Mouse (Mus musculus) forebrain, postnatal 0 days (tissue): ENCODE measurements around the gene Rnaseh2c. TPM values are rescaled to one million over a fixed set of nuclear protein-coding genes. Genes with fewer than 3 reads are reported as not detected.
A peak's percentile ranks its signal among the peaks of the same experiment; 100 is the strongest.

ENCODE experiments used
- ATAC-seq: fragments of 200-750 bp; cut with Nextera tagmentation; 2 replicates; pipeline ENCODE4 v1.8.0; 2017; ENCODE audit warnings: mild to moderate bottlenecking, moderate library complexity
- DNase-seq: peaks from one replicate; pipeline ENCODE4 v3.0.0-alpha.2; 2015
- H3K27ac ChIP-seq: fragments of 300-500 bp; sonication (generic); 2 replicates; pipeline ENCODE4 v1.5.1; 2014; ENCODE audit warnings: low read depth, mild to moderate bottlenecking, antibody characterized with exemption, low read length, moderate library complexity, mixed read lengths
- H3K27me3 ChIP-seq: fragments of 300-500 bp; sonication (generic); 2 replicates; pipeline ENCODE4 v1.6.1; 2014; ENCODE audit warnings: mild to moderate bottlenecking, low read length, mixed read lengths; ENCODE audit not compliant: insufficient read depth
- H3K36me3 ChIP-seq: fragments of 300-500 bp; sonication (generic); 2 replicates; pipeline ENCODE4 v1.6.1; 2014; ENCODE audit warnings: mild to moderate bottlenecking, moderate library complexity; ENCODE audit not compliant: insufficient read depth
- H3K4me1 ChIP-seq: fragments of 300-500 bp; sonication (generic); 2 replicates; pipeline ENCODE4 v1.6.1; 2014; ENCODE audit warnings: antibody characterized with exemption; ENCODE audit not compliant: insufficient read depth
- H3K4me2 ChIP-seq: fragments of 300-500 bp; sonication (generic); 2 replicates; pipeline ENCODE4 v1.6.1; 2014; ENCODE audit warnings: low read depth, mild to moderate bottlenecking, moderate library complexity
- H3K4me3 ChIP-seq: fragments of 300-500 bp; sonication (generic); 2 replicates; pipeline ENCODE4 v1.5.1; 2014; ENCODE audit warnings: low read depth, low read length, mixed read lengths
- H3K9ac ChIP-seq: fragments of 300-500 bp; sonication (generic); 2 replicates; pipeline ENCODE4 v1.6.1; 2014; ENCODE audit warnings: mild to moderate bottlenecking
- H3K9me3 ChIP-seq: fragments of 300-500 bp; sonication (generic); 2 replicates; pipeline ENCODE4 v1.6.1; 2016; ENCODE audit warnings: low read length
- CTCF ChIP-seq: sonication (generic); IDR thresholded peaks from 2 replicates; pipeline ENCODE4 v1.5.1; 2016; ENCODE audit warnings: antibody characterized with exemption, control low read depth, low read depth
- WGBS: fragments of 180-500 bp; shearing (Covaris S2); extraction: QIAGEN DNeasy Blood & Tissue Kit; methylation state at CpG from one replicate; pipeline ENCODE4 v1.1.7; 2014; 5-methylcytosine and 5-hydroxymethylcytosine counted together
- polyA plus RNA-seq: library from polyadenylated mRNA; unstranded; fragments of >200 nt; fragmentation: Nextera tagmentation; extraction: Ambion mirVana; gene quantifications from 2 replicates; pipeline ENCODE4 v1.2.1, GENCODE M21; 2015
- total RNA-seq: library from RNA; depleted of rRNA; stranded (reverse); fragments of >200 nt; gene quantifications from 2 replicates; pipeline ENCODE4 v1.2.3, GENCODE M21; 2014; rRNA removed

Gene Rnaseh2c
- total and polyA plus RNA-seq, 2 experiments from 2014 or later, result 34.1 to 49.8 TPM

DNA sequence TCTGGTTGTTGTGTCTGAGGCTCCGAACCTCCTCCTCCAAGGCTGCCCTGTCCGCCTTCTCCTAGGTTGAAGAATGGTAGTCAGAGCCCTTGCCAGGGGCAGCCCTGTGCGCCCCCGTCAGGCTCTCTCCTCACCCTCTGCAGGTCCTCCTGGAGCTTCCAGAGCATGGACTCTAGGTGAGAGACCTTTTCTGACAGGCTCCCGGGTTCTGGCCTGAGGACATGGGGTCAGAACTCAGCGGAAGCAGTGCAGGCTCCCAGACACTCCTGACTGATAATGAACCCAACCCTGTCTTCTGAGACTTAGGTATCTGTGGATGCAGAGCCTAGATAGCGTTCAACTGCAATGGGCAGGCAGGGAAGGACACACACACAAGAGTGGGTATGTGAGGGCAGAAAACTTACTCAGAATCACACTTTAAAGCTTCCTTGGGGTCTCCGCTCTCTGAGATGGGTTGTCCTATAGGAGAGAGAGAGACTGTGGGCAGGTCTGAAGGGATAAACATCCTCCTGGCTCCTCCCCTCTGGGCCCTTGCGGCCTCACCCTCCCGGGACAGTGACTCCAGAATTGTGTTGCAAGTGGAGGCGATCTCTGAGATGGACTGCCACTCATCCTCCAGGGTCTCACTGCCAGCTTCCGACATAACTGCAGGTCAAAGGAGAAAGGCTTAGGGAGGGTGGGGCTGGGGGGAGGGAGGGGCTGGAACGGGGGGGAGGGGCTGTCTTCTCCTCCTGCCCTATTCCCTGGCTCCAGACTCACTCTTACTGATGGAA is 50.0 kb downstream of the Rnaseh2c start:
- H3K36me3 ChIP-seq, result peaks cover 20% of the 10 kb centered on the region
- 64% methylated on average over 13 of the region's 13 CpGs for WGBS
- H3K4me3 ChIP-seq, result no peak overlapping the region
- no peak for TF ChIP-seq CTCF
- no peak overlapping the region for H3K4me2 ChIP-seq
- H3K27ac ChIP-seq, result no peak overlapping the region
- H3K9me3 ChIP-seq, result no peaks in the 10 kb centered on the region
- DNase-seq, result no peak
- no peak overlapping the region for H3K9ac ChIP-seq
- peaks cover 14% of the 10 kb centered on the region; the same call in 1 of the 2 replicates for H3K4me1 ChIP-seq
- no peak for ATAC-seq
- peaks cover 4% of the 10 kb centered on the region for H3K27me3 ChIP-seq

DNA sequence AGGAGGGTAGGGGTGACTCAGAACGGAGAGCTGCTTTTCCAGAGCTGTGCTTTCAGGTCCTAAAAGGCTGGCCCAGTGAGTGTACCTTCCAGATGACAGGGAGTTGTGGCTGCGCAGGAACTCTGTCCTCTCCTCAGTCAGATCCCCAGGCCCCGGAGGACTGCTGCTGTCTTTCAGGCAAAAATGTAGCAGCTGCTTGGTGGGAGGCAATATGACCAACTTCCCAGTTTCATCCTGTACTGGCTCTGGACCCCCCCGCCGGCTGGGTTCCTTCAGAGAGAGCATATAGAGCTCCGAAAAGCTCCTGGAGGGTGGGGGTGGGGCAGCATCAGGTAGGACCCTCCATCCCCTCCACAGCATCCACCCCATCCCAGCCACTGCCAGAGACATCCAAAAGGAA is 50.9 kb downstream of the Rnaseh2c start:
- H3K36me3 ChIP-seq, result peaks cover 11% of the 10 kb centered on the region
- peaks cover 4% of the 10 kb centered on the region for H3K27me3 ChIP-seq
- no peak for TF ChIP-seq CTCF
- H3K9ac ChIP-seq, result no peak overlapping the region
- H3K9me3 ChIP-seq, result no peaks in the 10 kb centered on the region
- DNase-seq, result no peak
- H3K4me3 ChIP-seq, result no peak overlapping the region
- no peak overlapping the region for H3K4me2 ChIP-seq
- no peak for ATAC-seq
- H3K4me1 ChIP-seq, result peaks cover 14% of the 10 kb centered on the region; the same call in 1 of the 2 replicates
- WGBS, result 76% methylated on average over 6 of the region's 6 CpGs
- no peak overlapping the region for H3K27ac ChIP-seq

DNA sequence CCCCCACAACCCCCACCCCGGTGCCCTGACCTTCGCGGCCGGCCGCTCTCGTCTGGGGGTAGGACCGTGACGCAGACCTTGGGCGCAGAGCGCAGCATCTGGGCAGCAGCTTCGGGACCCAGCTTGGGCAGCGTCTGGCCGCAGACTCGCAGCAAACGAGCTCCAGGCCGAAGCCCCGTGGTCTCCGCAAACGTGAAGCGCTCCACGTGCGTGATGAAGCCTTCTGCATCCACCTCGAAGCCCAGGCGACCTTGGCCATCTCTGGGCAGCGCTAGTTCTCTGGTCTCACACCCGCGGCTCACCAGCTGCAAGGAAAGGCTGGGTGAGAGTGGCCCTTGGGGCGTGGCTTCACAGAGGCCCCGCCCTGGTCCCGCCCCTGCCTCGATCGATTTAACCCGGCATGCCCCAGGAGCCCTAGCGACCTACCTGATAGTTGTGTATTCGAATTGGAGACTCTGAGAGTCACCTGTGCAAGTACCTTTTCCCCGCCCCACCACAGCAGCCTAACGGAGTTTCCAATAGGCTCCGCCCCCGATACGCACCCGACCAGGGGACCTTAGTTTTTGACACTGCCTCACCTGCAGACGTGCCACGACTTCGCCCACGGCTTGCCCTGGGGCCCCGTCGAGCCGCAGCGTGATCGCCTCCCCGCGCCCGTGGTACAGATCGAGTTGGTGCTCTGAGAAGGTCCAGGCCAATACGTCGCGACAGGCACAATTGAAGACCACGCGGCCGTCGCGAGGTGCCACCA is 52.5 kb downstream of the Rnaseh2c start:
- WGBS, result 6% methylated on average over 62 of the region's 62 CpGs
- peak overlapping the region; percentile 44 for H3K4me3 ChIP-seq
- peaks cover 4% of the 10 kb centered on the region for H3K27me3 ChIP-seq
- H3K4me2 ChIP-seq, result peak overlapping the region; percentile 70
- H3K4me1 ChIP-seq, result peaks cover 4% of the 10 kb centered on the region; the same call in 1 of the 2 replicates
- peak; percentile 48 for DNase-seq
- peak overlapping the region; percentile 57 for H3K9ac ChIP-seq
- ATAC-seq, result peak; percentile 75
- H3K27ac ChIP-seq, result no peak overlapping the region
- H3K36me3 ChIP-seq, result peaks cover 9% of the 10 kb centered on the region; the same call in 1 of the 2 replicates
- no peaks in the 10 kb centered on the region for H3K9me3 ChIP-seq
- no peak for TF ChIP-seq CTCF

DNA sequence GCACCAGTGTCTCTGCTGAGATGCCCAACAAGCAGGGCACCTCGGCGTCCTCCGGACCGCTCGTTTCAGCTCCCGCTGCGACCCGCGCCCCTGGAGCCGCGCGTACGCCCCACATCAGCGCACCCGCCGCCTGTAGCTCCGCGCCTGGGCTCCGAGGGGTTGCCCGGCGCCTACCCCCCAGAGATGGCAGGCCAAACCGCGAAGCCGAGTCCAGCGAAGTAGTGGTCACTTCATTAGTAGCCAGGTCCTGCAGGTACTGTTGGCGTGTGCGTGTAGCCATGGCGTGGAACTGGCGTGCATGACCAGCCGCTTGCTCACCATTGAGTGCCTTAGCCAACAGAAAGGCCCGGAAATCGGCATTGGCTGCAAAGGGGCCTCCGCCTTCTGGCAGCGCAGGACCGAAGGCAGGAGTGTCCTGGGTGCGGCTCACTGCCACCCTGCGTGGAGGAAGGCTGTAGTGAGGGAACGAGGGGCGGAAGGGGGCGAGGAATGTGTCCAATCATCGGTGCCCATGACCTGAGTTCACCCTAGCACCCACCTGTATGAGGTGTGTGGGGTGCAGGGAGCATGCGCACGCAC is 53.1 kb downstream of the Rnaseh2c start:
- no peak for TF ChIP-seq CTCF
- H3K9me3 ChIP-seq, result no peaks in the 10 kb centered on the region
- ATAC-seq (peak; percentile 34), DNase-seq (peak; percentile 39)
- peak overlapping the region; percentile 44 for H3K4me3 ChIP-seq
- H3K36me3 ChIP-seq, result peaks cover 9% of the 10 kb centered on the region; the same call in 1 of the 2 replicates
- no peak overlapping the region for H3K27ac ChIP-seq
- peaks cover 4% of the 10 kb centered on the region for H3K27me3 ChIP-seq
- 13% methylated on average over 43 of the region's 43 CpGs for WGBS
- H3K9ac ChIP-seq, result peak overlapping the region; percentile 57
- peak overlapping the region; percentile 70 for H3K4me2 ChIP-seq
- H3K4me1 ChIP-seq, result 0 out of 2 replicates have a peak, but pooled peaks cover 3% of the 10 kb centered on the region

Other genes starting within 250 kb of the Rnaseh2c start
- gene Eif1ad, start 235.1 kb upstream of the Rnaseh2c start, total RNA-seq, result 31.4 and 34.7 TPM in 2 replicates
- 38.4 and 45.3 TPM in 2 replicates for gene Eif1ad, start 235.1 kb upstream of the Rnaseh2c start, polyA plus RNA-seq
- 72.5 and 93.5 TPM in 2 replicates for gene Banf1, start 234.7 kb upstream of the Rnaseh2c start, total RNA-seq
- 379 and 481 TPM in 2 replicates for gene Banf1, start 234.7 kb upstream of the Rnaseh2c start, polyA plus RNA-seq
- gene Sart1, start 213.2 kb upstream of the Rnaseh2c start, total RNA-seq, result 49.2 and 55.1 TPM in 2 replicates
- 38.8 and 53.5 TPM in 2 replicates for gene Sart1, start 213.2 kb upstream of the Rnaseh2c start, polyA plus RNA-seq
- gene Tsga10ip, start 199.3 kb upstream of the Rnaseh2c start, total RNA-seq, result 0.43 TPM in 1 of 2 replicates, not detected in the other
- 0.08 and 0.13 TPM in 2 replicates for gene Tsga10ip, start 199.3 kb upstream of the Rnaseh2c start, polyA plus RNA-seq
- 171 and 202 TPM in 2 replicates for gene Drap1, start 176.9 kb upstream of the Rnaseh2c start, total RNA-seq
- gene Drap1, start 176.9 kb upstream of the Rnaseh2c start, polyA plus RNA-seq, result 353 and 391 TPM in 2 replicates
- 56.6 and 59.5 TPM in 2 replicates for gene AI837181, start 176.7 kb upstream of the Rnaseh2c start, total RNA-seq
- gene AI837181, start 176.7 kb upstream of the Rnaseh2c start, polyA plus RNA-seq, result 72.5 and 72.7 TPM in 2 replicates
- gene Fosl1, start 154.3 kb upstream of the Rnaseh2c start, total RNA-seq, result 0.19 TPM in 1 of 2 replicates, not detected in the other
- not detected in 2 replicates for gene Fosl1, start 154.3 kb upstream of the Rnaseh2c start, polyA plus RNA-seq
- 19.3 and 21.2 TPM in 2 replicates for gene Ccdc85b, start 144.0 kb upstream of the Rnaseh2c start, total RNA-seq
- gene Ccdc85b, start 144.0 kb upstream of the Rnaseh2c start, polyA plus RNA-seq, result 15.3 and 16.2 TPM in 2 replicates
- gene Fibp, start 141.3 kb upstream of the Rnaseh2c start, total RNA-seq, result 116 and 125 TPM in 2 replicates
- 175 and 180 TPM in 2 replicates for gene Fibp, start 141.3 kb upstream of the Rnaseh2c start, polyA plus RNA-seq
- 1.0 and 1.7 TPM in 2 replicates for gene Ctsw, start 133.4 kb upstream of the Rnaseh2c start, total RNA-seq
- 2.3 and 2.5 TPM in 2 replicates for gene Ctsw, start 133.4 kb upstream of the Rnaseh2c start, polyA plus RNA-seq
- gene Efemp2, start 127.9 kb upstream of the Rnaseh2c start, total RNA-seq, result 25.9 and 26.4 TPM in 2 replicates
- 27.2 and 35.0 TPM in 2 replicates for gene Efemp2, start 127.9 kb upstream of the Rnaseh2c start, polyA plus RNA-seq
- gene Mus81, start 113.5 kb upstream of the Rnaseh2c start, total RNA-seq, result 51.5 and 54.8 TPM in 2 replicates
- 29.4 and 32.6 TPM in 2 replicates for gene Mus81, start 113.5 kb upstream of the Rnaseh2c start, polyA plus RNA-seq
- gene Cfl1, start 111.4 kb upstream of the Rnaseh2c start, total RNA-seq, result 1,402 and 1,611 TPM in 2 replicates
- 4,218 and 4,770 TPM in 2 replicates for gene Cfl1, start 111.4 kb upstream of the Rnaseh2c start, polyA plus RNA-seq
- 5.0 and 5.2 TPM in 2 replicates for gene 1700020D05Rik, start 98.1 kb upstream of the Rnaseh2c start, total RNA-seq
- not detected in 2 replicates for gene 1700020D05Rik, start 98.1 kb upstream of the Rnaseh2c start, polyA plus RNA-seq
- 77.7 and 85.6 TPM in 2 replicates for gene Snx32, start 91.3 kb upstream of the Rnaseh2c start, total RNA-seq
- 64.1 and 68.1 TPM in 2 replicates for gene Snx32, start 91.3 kb upstream of the Rnaseh2c start, polyA plus RNA-seq
- gene Ovol1, start 41.2 kb upstream of the Rnaseh2c start, total RNA-seq, result not detected in 2 replicates
- 0.11 and 0.21 TPM in 2 replicates for gene Ovol1, start 41.2 kb upstream of the Rnaseh2c start, polyA plus RNA-seq
- gene Ap5b1, start 33.8 kb upstream of the Rnaseh2c start, total RNA-seq, result 9.0 and 9.5 TPM in 2 replicates
- gene Ap5b1, start 33.8 kb upstream of the Rnaseh2c start, polyA plus RNA-seq, result 1.2 and 1.6 TPM in 2 replicates
- gene Kat5, start 8.4 kb downstream of the Rnaseh2c start, total RNA-seq, result 131 and 150 TPM in 2 replicates
- 62.8 and 72.6 TPM in 2 replicates for gene Kat5, start 8.4 kb downstream of the Rnaseh2c start, polyA plus RNA-seq
- 23.2 and 34.8 TPM in 2 replicates for gene Rela, start 35.6 kb downstream of the Rnaseh2c start, total RNA-seq
- gene Rela, start 35.6 kb downstream of the Rnaseh2c start, polyA plus RNA-seq, result 26.8 and 32.3 TPM in 2 replicates
- gene Sipa1, start 61.8 kb downstream of the Rnaseh2c start, total RNA-seq, result 16.6 and 18.3 TPM in 2 replicates
- 14.6 and 19.6 TPM in 2 replicates for gene Sipa1, start 61.8 kb downstream of the Rnaseh2c start, polyA plus RNA-seq
- gene Map3k11, start 86.9 kb downstream of the Rnaseh2c start, total RNA-seq, result 14.4 and 19.7 TPM in 2 replicates
- 8.7 and 9.0 TPM in 2 replicates for gene Map3k11, start 86.9 kb downstream of the Rnaseh2c start, polyA plus RNA-seq
- 57.4 and 67.1 TPM in 2 replicates for gene Pcnx3, start 87.0 kb downstream of the Rnaseh2c start, total RNA-seq
- gene Pcnx3, start 87.0 kb downstream of the Rnaseh2c start, polyA plus RNA-seq, result 10.2 and 17.2 TPM in 2 replicates
- gene Kcnk7, start 102.5 kb downstream of the Rnaseh2c start, total RNA-seq, result not detected in 2 replicates
- 0.17 TPM in 1 of 2 replicates, not detected in the other for gene Kcnk7, start 102.5 kb downstream of the Rnaseh2c start, polyA plus RNA-seq
- gene Ehbp1l1, start 124.4 kb downstream of the Rnaseh2c start, total RNA-seq, result 28.5 and 33.2 TPM in 2 replicates
- 41.3 and 53.0 TPM in 2 replicates for gene Ehbp1l1, start 124.4 kb downstream of the Rnaseh2c start, polyA plus RNA-seq
- 169 and 172 TPM in 2 replicates for gene Fam89b, start 127.8 kb downstream of the Rnaseh2c start, total RNA-seq
- gene Fam89b, start 127.8 kb downstream of the Rnaseh2c start, polyA plus RNA-seq, result 165 and 200 TPM in 2 replicates
- gene Ltbp3, start 139.0 kb downstream of the Rnaseh2c start, total RNA-seq, result 21.3 and 22.7 TPM in 2 replicates
- 5.9 and 12.4 TPM in 2 replicates for gene Ltbp3, start 139.0 kb downstream of the Rnaseh2c start, polyA plus RNA-seq
- gene Scyl1, start 169.5 kb downstream of the Rnaseh2c start, total RNA-seq, result 79.8 and 98.1 TPM in 2 replicates
- gene Scyl1, start 169.5 kb downstream of the Rnaseh2c start, polyA plus RNA-seq, result 62.7 and 68.8 TPM in 2 replicates